ENCODE assay signal across 20 mouse cellular contexts in the genomic region with DNA sequence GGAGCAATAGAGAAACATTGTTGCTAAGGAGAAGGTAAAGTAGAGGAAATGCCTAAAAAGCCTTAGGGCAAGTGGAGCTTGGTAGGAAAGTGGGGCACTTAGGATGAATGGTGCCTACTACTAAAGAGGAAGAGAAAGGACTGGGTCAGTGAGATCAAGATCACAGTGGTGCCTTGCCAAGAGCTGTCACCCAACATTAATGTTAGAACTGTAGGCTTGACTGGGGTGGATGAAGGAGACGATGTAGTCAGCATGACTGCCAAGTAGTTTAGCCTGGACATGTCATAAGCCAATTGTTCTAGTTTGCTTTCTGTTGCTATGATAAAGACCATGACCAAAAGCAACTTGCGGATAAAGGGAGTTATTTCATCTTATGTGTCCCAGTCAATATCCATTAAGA.
"Had no signal": no experiment of that assay in that cellular context is flagged by ENCODE, and none has a peak within 500 bp of the region (broad histone marks: within the 10 kb centered on the region; RNA-seq: fewer than 3 reads in every experiment).

No protein-coding gene starts in this region.

- H3K4me2 ChIP-seq: limb, embryonic 12.5 days; limb, embryonic 15.5 days; liver, embryonic 11.5 days; lung, embryonic 14.5 days; midbrain, embryonic 12.5 days; midbrain, embryonic 15.5 days; neural tube, embryonic 12.5 days; neural tube, embryonic 15.5 days had no signal

- H3K4me1 ChIP-seq: limb, embryonic 15.5 days; midbrain, embryonic 12.5 days; midbrain, embryonic 15.5 days; neural tube, embryonic 12.5 days had no signal

- H3K4me3 ChIP-seq: layer of hippocampus, adult 2 months; limb, embryonic 12.5 days; limb, embryonic 15.5 days; midbrain, embryonic 12.5 days; midbrain, embryonic 15.5 days; neural tube, embryonic 12.5 days; neural tube, embryonic 15.5 days had no signal

- H3K9ac ChIP-seq: limb, embryonic 12.5 days; limb, embryonic 15.5 days; liver, embryonic 14.5 days; liver, postnatal 0 days; lung, embryonic 14.5 days; midbrain, embryonic 12.5 days; midbrain, embryonic 15.5 days; neural tube, embryonic 12.5 days; neural tube, embryonic 15.5 days had no signal

- DNase-seq: kidney, adult 2 months; kidney, postnatal 25 days; layer of hippocampus, adult 9-11 months; liver, postnatal 0 days; lung, embryonic 14.5 days; thymus, adult 2 months; thymus, postnatal 25 days had no signal

- H3K27ac ChIP-seq: kidney, postnatal 0 days; layer of hippocampus, adult 2 months; limb, embryonic 12.5 days; limb, embryonic 15.5 days; liver, embryonic 14.5 days; macrophage; midbrain, embryonic 12.5 days; midbrain, embryonic 15.5 days; neural tube, embryonic 12.5 days; neural tube, embryonic 15.5 days; stomach, postnatal 0 days had no signal

- H3K27me3 ChIP-seq: limb, embryonic 12.5 days; limb, embryonic 15.5 days; midbrain, embryonic 12.5 days; midbrain, embryonic 15.5 days; neural tube, embryonic 12.5 days; neural tube, embryonic 15.5 days had no signal

- ATAC-seq: liver, postnatal 0 days; lung, postnatal 0 days; midbrain, embryonic 15.5 days had no signal

- H3K36me3 ChIP-seq: limb, embryonic 12.5 days; limb, embryonic 15.5 days; midbrain, embryonic 12.5 days; midbrain, embryonic 15.5 days; neural tube, embryonic 12.5 days; neural tube, embryonic 15.5 days had no signal

- H3K9me3 ChIP-seq: limb, embryonic 12.5 days; limb, embryonic 15.5 days; midbrain, embryonic 12.5 days; midbrain, embryonic 15.5 days; neural tube, embryonic 12.5 days; neural tube, embryonic 15.5 days had no signal
